Mouse (Mus musculus): ENCODE measurements around the gene Ly9.

Gene Ly9

DNA sequence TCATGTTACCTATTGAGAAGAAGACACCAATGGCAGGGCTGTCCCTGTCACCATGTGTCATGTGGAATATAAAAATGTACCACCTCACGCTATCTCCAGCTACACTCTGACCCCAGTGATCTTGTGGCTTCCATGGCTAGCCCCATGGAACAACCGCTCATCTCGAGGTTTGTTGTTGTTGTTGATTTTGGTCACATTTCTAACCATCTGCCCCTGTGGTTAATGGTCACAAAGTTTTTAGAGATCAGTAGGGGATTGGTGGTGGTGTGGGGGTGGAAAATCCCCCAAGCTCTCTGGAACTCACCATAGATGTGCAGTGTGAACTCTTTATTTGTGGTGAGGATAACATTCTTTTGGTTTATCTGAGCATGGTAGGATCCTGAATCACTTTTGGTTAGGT, 2.5 kb downstream of the Ly9 start:
- no peak for ATAC-seq (ENCODE audit: insufficient number of reproducible peaks, low FRiP score, low TSS enrichment)

GRCm38 (mm10) chr1:171584584-171584983, 22.6 kb downstream of the Ly9 start:
- ATAC-seq (ENCODE audit: insufficient number of reproducible peaks, low FRiP score, low TSS enrichment) = no peak

DNA sequence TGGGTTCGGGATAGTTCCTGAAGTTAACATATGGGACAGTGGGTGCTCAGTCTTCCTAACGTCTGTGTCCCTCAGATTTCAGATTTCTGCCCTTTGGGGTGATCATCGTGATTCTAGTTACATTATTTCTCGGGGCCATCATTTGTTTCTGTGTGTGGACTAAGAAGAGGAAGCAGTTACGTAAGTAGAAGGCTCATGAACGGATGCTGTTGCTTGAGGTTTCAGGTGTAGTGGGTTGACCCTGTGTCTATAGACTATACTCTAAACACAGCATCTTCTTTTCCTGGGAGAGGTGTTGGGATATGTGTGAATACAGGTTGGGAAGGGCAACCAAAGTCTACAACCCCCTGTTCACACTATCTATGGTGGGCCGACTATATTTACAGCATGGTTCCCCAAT, 30.0 kb downstream of the Ly9 start:
- no peak for ATAC-seq (ENCODE audit: insufficient number of reproducible peaks, low FRiP score, low TSS enrichment)

GRCm38 (mm10) chr1:171568436-171568835, 38.8 kb downstream of the Ly9 start:
- no peak for ATAC-seq (ENCODE audit: insufficient number of reproducible peaks, low FRiP score, low TSS enrichment)

GRCm38 (mm10) chr1:171566777-171567176, 40.4 kb downstream of the Ly9 start:
- 0 out of 2 replicates have a peak, but pooled peaks have one; percentile 54 for ATAC-seq (ENCODE audit: insufficient number of reproducible peaks, low FRiP score, low TSS enrichment)

- no peak for ATAC-seq (ENCODE audit: insufficient number of reproducible peaks, low FRiP score, low TSS enrichment)
Observed at GRCm38 (mm10) chr1:171565888-171566287, 41.3 kb downstream of the Ly9 start.

DNA sequence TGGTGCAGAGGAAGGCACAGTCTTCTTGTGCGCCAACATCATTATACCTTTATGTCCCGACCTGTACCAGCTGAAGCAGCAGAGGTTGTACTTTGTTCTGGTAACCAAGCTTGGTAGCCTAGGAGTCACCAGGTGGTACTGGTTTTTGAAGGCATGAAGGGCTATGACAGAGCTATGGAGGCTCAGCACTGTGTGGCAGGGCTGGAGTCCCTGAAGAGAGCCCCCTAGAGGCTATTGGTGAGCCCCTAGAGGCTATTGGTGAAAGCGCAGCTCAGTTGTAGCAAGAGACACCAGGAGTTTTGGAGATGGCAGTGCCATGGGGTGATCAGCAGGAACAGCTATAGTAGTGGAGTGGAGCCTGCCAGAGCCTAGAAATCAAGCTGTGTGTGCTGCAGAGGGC, 43.0 kb downstream of the Ly9 start:
- no peak for ATAC-seq (ENCODE audit: insufficient number of reproducible peaks, low FRiP score, low TSS enrichment)

DNA sequence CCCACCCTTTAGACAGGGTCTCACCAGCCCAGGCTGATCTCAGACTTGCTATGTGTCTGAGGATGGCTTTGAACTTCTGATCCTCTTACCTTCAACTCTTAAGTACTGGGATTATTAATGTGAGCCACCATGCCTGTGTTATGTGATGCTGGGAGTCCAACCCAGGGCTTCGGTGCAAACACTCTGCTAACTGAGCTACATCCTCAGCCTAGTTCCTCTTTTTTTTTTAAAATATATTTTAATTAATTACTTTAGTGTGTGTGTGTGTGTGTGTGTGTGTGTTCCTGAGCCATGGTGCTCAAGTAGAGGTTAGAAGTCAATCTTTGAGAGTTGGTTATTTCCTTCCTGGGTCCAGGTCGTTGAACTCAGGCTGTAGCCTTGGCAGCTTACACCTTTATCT, 44.2 kb downstream of the Ly9 start:
- no peak for ATAC-seq (ENCODE audit: insufficient number of reproducible peaks, low FRiP score, low TSS enrichment)

DNA sequence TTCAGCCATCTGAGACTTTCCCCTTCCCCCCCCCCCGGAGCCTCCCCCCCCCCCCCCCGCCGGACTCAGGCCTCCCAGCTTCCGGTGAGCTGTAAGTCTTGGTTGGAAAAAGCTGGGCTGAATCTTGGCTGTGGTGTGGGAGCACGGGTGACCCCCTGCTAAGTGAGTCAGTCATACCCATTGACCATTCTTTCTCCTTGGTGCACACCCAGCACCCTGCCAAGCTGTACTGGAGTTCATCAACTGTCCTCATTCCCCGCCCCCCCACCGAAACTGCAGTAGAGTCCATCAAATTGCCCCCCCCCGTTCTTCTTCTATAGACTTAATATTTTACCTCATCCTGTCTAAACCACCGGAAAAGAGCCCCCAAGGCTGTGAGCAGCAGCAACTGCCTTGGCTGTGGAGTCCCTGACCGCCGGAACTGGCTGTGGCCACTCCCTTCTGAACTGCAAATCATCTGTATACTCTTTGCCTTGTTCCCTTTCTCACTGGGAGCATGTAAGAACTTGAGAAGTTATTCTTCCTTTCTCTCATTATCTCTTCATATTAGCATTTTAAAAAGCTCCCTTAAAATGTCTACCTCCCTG, 45.5 kb downstream of the Ly9 start:
- ATAC-seq (ENCODE audit: insufficient number of reproducible peaks, low FRiP score, low TSS enrichment) = no peak

GRCm38 (mm10) chr1:171561200-171561599, 46.0 kb downstream of the Ly9 start:
- ATAC-seq (ENCODE audit: insufficient number of reproducible peaks, low FRiP score, low TSS enrichment) = no peak

GRCm38 (mm10) chr1:171560262-171560661, 46.9 kb downstream of the Ly9 start:
- no peak for ATAC-seq (ENCODE audit: insufficient number of reproducible peaks, low FRiP score, low TSS enrichment)

- ATAC-seq (ENCODE audit: insufficient number of reproducible peaks, low FRiP score, low TSS enrichment) = no peak
Observed at GRCm38 (mm10) chr1:171558898-171559297, 48.3 kb downstream of the Ly9 start, which contains the start of gene Cd244a. Gene Cd244a, plus strand, starts transcription at chr1:171559193.

GRCm38 (mm10) chr1:171558407-171558806, 48.8 kb downstream of the Ly9 start:
- ATAC-seq (ENCODE audit: insufficient number of reproducible peaks, low FRiP score, low TSS enrichment) = no peak

- ATAC-seq (ENCODE audit: insufficient number of reproducible peaks, low FRiP score, low TSS enrichment) = no peak
Observed at GRCm38 (mm10) chr1:171556366-171556765, 50.8 kb downstream of the Ly9 start.

GRCm38 (mm10) chr1:171553359-171554341, 53.6 kb downstream of the Ly9 start:
- ATAC-seq (ENCODE audit: insufficient number of reproducible peaks, low FRiP score, low TSS enrichment) = no peak

DNA sequence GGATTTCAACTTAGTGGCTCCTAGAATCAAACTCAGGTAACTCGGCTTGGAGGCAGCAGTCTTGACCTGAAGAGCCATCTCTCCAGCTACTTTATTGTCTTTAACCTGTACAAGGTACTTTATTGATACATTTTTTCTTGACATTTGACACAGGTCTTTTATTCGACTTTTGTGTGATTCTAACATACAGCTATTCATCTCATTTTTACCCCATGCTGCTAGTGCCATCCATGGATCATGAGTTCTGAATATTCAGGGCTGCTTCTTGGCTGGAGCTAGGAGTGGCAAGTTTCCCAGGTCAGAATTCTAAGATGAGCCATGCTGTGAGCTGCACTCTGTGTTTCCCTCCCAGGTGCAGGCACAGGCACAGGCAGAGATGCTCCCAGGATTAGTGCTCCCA, 55.0 kb downstream of the Ly9 start:
- no peak for ATAC-seq (ENCODE audit: insufficient number of reproducible peaks, low FRiP score, low TSS enrichment)

DNA sequence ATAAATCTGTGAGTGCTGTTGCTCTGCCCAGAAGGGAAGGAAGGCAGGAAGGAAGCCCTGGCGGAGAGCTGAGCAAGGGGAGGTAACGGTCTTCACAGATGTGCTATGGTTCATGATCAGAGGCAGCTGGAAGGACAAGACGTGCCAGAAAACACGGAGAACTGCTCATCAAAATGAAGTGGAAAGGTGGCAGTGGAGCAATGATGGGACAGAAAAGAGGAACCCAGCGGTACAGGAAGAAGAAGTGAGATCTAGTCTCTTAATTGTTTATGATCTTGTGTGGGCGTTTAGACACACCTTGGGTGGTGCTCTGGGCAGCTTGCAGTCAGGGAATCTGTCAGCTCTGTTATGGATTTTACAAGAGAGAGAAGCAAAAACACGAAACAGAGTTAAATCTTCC, 55.9 kb downstream of the Ly9 start:
- no peak for ATAC-seq (ENCODE audit: insufficient number of reproducible peaks, low FRiP score, low TSS enrichment)

GRCm38 (mm10) chr1:171540694-171541093, 66.5 kb downstream of the Ly9 start:
- ATAC-seq (ENCODE audit: insufficient number of reproducible peaks, low FRiP score, low TSS enrichment) = no peak

All from cerebellum, adult (tissue).